In the genomic region with DNA sequence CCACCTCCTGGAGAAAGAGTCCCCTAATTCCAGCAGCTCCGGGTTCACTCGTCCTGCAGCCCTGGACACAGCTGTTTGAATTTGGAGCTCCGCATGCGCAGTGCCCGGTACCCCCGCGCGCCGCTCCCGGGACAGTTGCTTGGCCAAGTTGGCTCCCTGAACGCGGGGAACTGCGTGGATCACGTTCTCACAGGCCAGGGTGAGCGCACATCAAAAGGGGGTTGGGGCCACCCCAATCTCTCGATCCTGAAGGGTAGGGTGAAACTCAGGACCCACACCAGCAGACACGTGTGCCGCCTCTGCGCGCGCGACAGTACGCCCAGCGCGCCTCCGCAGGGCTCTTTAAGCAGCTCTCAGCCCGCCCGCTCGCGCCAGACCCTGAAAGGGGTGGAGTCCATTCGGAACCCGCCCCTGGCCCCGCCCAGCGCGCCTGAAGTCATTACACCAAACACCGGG, we compare ENCODE assay signal across 8 mouse cellular contexts. TPM values are rescaled to one million over a fixed set of nuclear protein-coding genes. Genes with fewer than 3 reads are reported as not detected.
DNase-seq lines count a peak whose midpoint lies in the region; ATAC-seq lines count a peak whose summit lies in the region.

A gene (minus strand): TSS at position 344 of the 456 bp plus-strand sequence.

- H3K36me3 ChIP-seq in embryonic facial prominence, embryonic 10.5 days (replicated peaks): no peaks in the 10 kb centered on the region
- no peaks in the 10 kb centered on the region for H3K36me3 ChIP-seq in intestine, embryonic 16.5 days (ENCODE audit: control insufficient read depth, insufficient read depth, low read length)
- no peaks in the 10 kb centered on the region; the same call in 1 of the 2 replicates for H3K36me3 ChIP-seq in midbrain, embryonic 10.5 days

- H3K9ac ChIP-seq in intestine, embryonic 16.5 days (ENCODE audit: low read depth, low read length): peak within 1 kb of the TSS; percentile 75

- peak within 1 kb of the TSS; percentile 71 for H3K4me3 ChIP-seq in embryonic facial prominence, embryonic 10.5 days
- peak within 1 kb of the TSS; percentile 67 for H3K4me3 ChIP-seq in intestine, embryonic 16.5 days (ENCODE audit: low read length)
- H3K4me3 ChIP-seq in midbrain, embryonic 10.5 days: peak within 1 kb of the TSS; percentile 72

- peak within 1 kb of the TSS; percentile 90 for H3K4me2 ChIP-seq in intestine, embryonic 16.5 days (ENCODE audit: low read depth, low read length)

- H3K27me3 ChIP-seq in embryonic facial prominence, embryonic 10.5 days (replicated peaks; ENCODE audit: low read depth, poor library complexity, severe bottlenecking): no peaks in the 10 kb centered on the region
- H3K27me3 ChIP-seq in intestine, embryonic 16.5 days (replicated peaks; ENCODE audit: control insufficient read depth, insufficient read depth, low read length): no peaks in the 10 kb centered on the region
- peaks cover 22% of the 10 kb centered on the region for H3K27me3 ChIP-seq in midbrain, embryonic 10.5 days (ENCODE audit: low read depth, poor library complexity, severe bottlenecking)

- no peaks in the 10 kb centered on the region for H3K9me3 ChIP-seq in embryonic facial prominence, embryonic 10.5 days
- H3K9me3 ChIP-seq in intestine, embryonic 16.5 days (ENCODE audit: control insufficient read depth, low read length): no peaks in the 10 kb centered on the region
- H3K9me3 ChIP-seq in midbrain, embryonic 10.5 days (replicated peaks): no peaks in the 10 kb centered on the region

- peaks cover 72% of the 10 kb centered on the region for H3K4me1 ChIP-seq in embryonic facial prominence, embryonic 10.5 days
- peaks cover 29% of the 10 kb centered on the region for H3K4me1 ChIP-seq in intestine, embryonic 16.5 days (ENCODE audit: control insufficient read depth, insufficient read depth, low read length)
- peaks cover 62% of the 10 kb centered on the region for H3K4me1 ChIP-seq in midbrain, embryonic 10.5 days

- under 1% methylated on average over 36 of the region's 36 CpGs for WGBS in embryonic facial prominence, embryonic 10.5 days
- under 1% methylated on average over 36 of the region's 36 CpGs for WGBS in intestine, embryonic 16.5 days
- WGBS in midbrain, embryonic 10.5 days: under 1% methylated on average over 36 of the region's 36 CpGs

- intact Hi-C loops in left cerebral cortex, postnatal 36 days (cut with DNase I): no loop called here

- peak; percentile 93 for ATAC-seq in intestine, embryonic 16.5 days

- peak within 1 kb of the TSS; percentile 89 for H3K27ac ChIP-seq in embryonic facial prominence, embryonic 10.5 days (replicated peaks)
- peak within 1 kb of the TSS; percentile 43; the same call in 1 of the 2 replicates for H3K27ac ChIP-seq in intestine, embryonic 16.5 days (ENCODE audit: low read length)
- peak within 1 kb of the TSS; percentile 89 for H3K27ac ChIP-seq in midbrain, embryonic 10.5 days (replicated peaks)

- DNase-seq in adrenal gland, postnatal 14 days: peak; percentile 96
- DNase-seq in embryonic facial prominence, embryonic 10.5 days (ENCODE audit: low spot score): peak; percentile 95
- no peak for DNase-seq in gonadal fat pad, adult 2 months (ENCODE audit: low read depth)
- peak; percentile 56 to 62 for DNase-seq in left cerebral cortex, postnatal 36 days (ENCODE audit: low spot score in 2 of 2)
- peak; percentile 92 for DNase-seq in midbrain, embryonic 10.5 days (ENCODE audit: low spot score)
- DNase-seq in right cerebral cortex, postnatal 4 days: peak; percentile 78
- peak; percentile 93 for DNase-seq in yolk sac, embryonic 10.5 days (ENCODE audit: low spot score)

RNA-seq across cellular contexts. Expression of the gene that starts here (rescaled TPM):
- 8.8 and 14.2 TPM in 2 replicates for total RNA-seq in adrenal gland, postnatal 14 days (2021)
- polyA plus RNA-seq in embryonic facial prominence, embryonic 10.5 days (2016; fragmentation: Nextera tagmentation; extraction: Ambion mirVana): 9.3 and 10.7 TPM in 2 replicates
- 12.6 and 18.0 TPM in 2 replicates for polyA plus RNA-seq in gonadal fat pad, adult 2 months (2012; rRNA removed)
- 10.7 and 10.9 TPM in 2 replicates for polyA plus RNA-seq in intestine, embryonic 16.5 days (2015; fragmentation: Nextera tagmentation; extraction: Ambion mirVana)
- under 1 TPM; 0.41 to 0.47 TPM for total RNA-seq in left cerebral cortex, postnatal 36 days (2021)
- polyA plus RNA-seq in midbrain, embryonic 10.5 days (2016; fragmentation: Nextera tagmentation; extraction: Ambion mirVana): 10.2 TPM in 2 replicates

Comparison
In these comparisons a context has a peak if more than half of its experiments do, and no peak if none do; other contexts are left out.
1. Peak in DNase-seq in left cerebral cortex, postnatal 36 days; RNA of the gene not detected or under 1 TPM.